Mouse (Mus musculus): ENCODE data around the gene Jdp2. TPM values are rescaled to one million over a fixed set of nuclear protein-coding genes. Genes with fewer than 3 reads are reported as not detected.
A peak's percentile ranks its signal among the peaks of the same experiment; 100 is the strongest.

The Jdp2 gene
- polyA plus RNA-seq, 1 experiment: 6.2 TPM

DNA sequence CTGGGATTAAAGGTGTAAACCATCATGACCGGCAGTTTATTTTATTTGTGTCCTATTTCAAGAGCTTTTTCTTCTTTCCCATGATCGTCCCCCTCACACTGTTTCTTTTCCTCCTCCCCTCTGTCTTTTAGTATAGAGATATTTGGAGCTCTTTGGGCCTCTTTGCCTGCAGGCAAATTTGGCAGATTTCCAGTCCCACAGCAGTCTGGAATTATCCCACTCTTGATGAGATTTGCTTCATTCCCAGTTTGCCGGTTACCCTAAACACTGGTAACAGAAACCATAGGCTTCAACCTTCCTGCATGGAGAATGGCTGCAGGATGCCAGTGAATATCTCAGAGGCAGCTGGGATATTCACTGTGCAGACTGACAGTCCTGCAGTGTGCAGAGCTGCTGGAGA, 69.9 kb downstream of the Jdp2 start:
- Histone ChIP-seq H3K4me1 (ENCODE audit: control insufficient read depth, insufficient read depth, low read length) (no peaks in the 10 kb centered on the region), H3K27ac (ENCODE audit: insufficient read depth, low read depth, low read length) (no peak overlapping the region), H3K36me3 (ENCODE audit: control insufficient read depth, insufficient read depth, low read length) (no peaks in the 10 kb centered on the region), H3K27me3 (replicated peaks; ENCODE audit: control insufficient read depth, insufficient read depth, low read length) (no peaks in the 10 kb centered on the region), H3K4me3 (ENCODE audit: insufficient read depth, low read depth, low read length) (no peak overlapping the region)
- WGBS: 44% methylated on average over 3 of the region's 3 CpGs
- no peak for TF ChIP-seq CTCF (conservative IDR thresholded peaks at IDR 0.05; ENCODE audit: insufficient read depth, insufficient read length, low read depth, low read length)
- TF ChIP-seq POLR2A (IDR thresholded peaks at IDR 0.05; ENCODE audit: low read depth, low read length): no peak
- DNase-seq: no peak

- H3K4me3 ChIP-seq (ENCODE audit: insufficient read depth, low read depth, low read length): no peak overlapping the region
- H3K27ac ChIP-seq (ENCODE audit: insufficient read depth, low read depth, low read length): no peak overlapping the region
- WGBS: 46% methylated on average over 3 of the region's 3 CpGs
- no peaks in the 10 kb centered on the region for H3K4me1 ChIP-seq (ENCODE audit: control insufficient read depth, insufficient read depth, low read length)
- peak; percentile 14 for DNase-seq
- H3K27me3 ChIP-seq (replicated peaks; ENCODE audit: control insufficient read depth, insufficient read depth, low read length): no peaks in the 10 kb centered on the region
- H3K36me3 ChIP-seq (ENCODE audit: control insufficient read depth, insufficient read depth, low read length): no peaks in the 10 kb centered on the region
- TF ChIP-seq CTCF (conservative IDR thresholded peaks at IDR 0.05; ENCODE audit: insufficient read depth, insufficient read length, low read depth, low read length) (no peak), POLR2A (IDR thresholded peaks at IDR 0.05; ENCODE audit: low read depth, low read length) (no peak)
Observed at GRCm38 (mm10) chr12:85670080-85670479, 71.3 kb downstream of the Jdp2 start.

- H3K27me3 ChIP-seq (replicated peaks; ENCODE audit: control insufficient read depth, insufficient read depth, low read length): no peaks in the 10 kb centered on the region
- no peak overlapping the region for H3K27ac ChIP-seq (ENCODE audit: insufficient read depth, low read depth, low read length)
- H3K36me3 ChIP-seq (ENCODE audit: control insufficient read depth, insufficient read depth, low read length): no peaks in the 10 kb centered on the region
- TF ChIP-seq CTCF (conservative IDR thresholded peaks at IDR 0.05; ENCODE audit: insufficient read depth, insufficient read length, low read depth, low read length) (no peak), POLR2A (IDR thresholded peaks at IDR 0.05; ENCODE audit: low read depth, low read length) (no peak)
- DNase-seq: no peak
- 86% methylated on average over 8 of the region's 8 CpGs for WGBS
- no peak overlapping the region for H3K4me3 ChIP-seq (ENCODE audit: insufficient read depth, low read depth, low read length)
- H3K4me1 ChIP-seq (ENCODE audit: control insufficient read depth, insufficient read depth, low read length): no peaks in the 10 kb centered on the region
Observed at GRCm38 (mm10) chr12:85673914-85674313, 75.1 kb downstream of the Jdp2 start.

GRCm38 (mm10) chr12:85679117-85679516, 80.3 kb downstream of the Jdp2 start:
- Histone ChIP-seq H3K27me3 (replicated peaks; ENCODE audit: control insufficient read depth, insufficient read depth, low read length) (no peaks in the 10 kb centered on the region), H3K4me3 (ENCODE audit: insufficient read depth, low read depth, low read length) (no peak overlapping the region), H3K27ac (ENCODE audit: insufficient read depth, low read depth, low read length) (no peak overlapping the region), H3K36me3 (ENCODE audit: control insufficient read depth, insufficient read depth, low read length) (no peaks in the 10 kb centered on the region), H3K4me1 (ENCODE audit: control insufficient read depth, insufficient read depth, low read length) (no peaks in the 10 kb centered on the region)
- 76% methylated on average over 5 of the region's 5 CpGs for WGBS
- DNase-seq: no peak
- TF ChIP-seq CTCF (conservative IDR thresholded peaks at IDR 0.05; ENCODE audit: insufficient read depth, insufficient read length, low read depth, low read length) (no peak), POLR2A (IDR thresholded peaks at IDR 0.05; ENCODE audit: low read depth, low read length) (no peak)

- Histone ChIP-seq H3K27me3 (replicated peaks; ENCODE audit: control insufficient read depth, insufficient read depth, low read length) (no peaks in the 10 kb centered on the region), H3K4me1 (ENCODE audit: control insufficient read depth, insufficient read depth, low read length) (no peaks in the 10 kb centered on the region), H3K27ac (ENCODE audit: insufficient read depth, low read depth, low read length) (no peak overlapping the region), H3K36me3 (ENCODE audit: control insufficient read depth, insufficient read depth, low read length) (no peaks in the 10 kb centered on the region), H3K4me3 (ENCODE audit: insufficient read depth, low read depth, low read length) (no peak overlapping the region)
- no peak for DNase-seq
- 68% methylated on average over 2 of the region's 2 CpGs for WGBS
- TF ChIP-seq CTCF (conservative IDR thresholded peaks at IDR 0.05; ENCODE audit: insufficient read depth, insufficient read length, low read depth, low read length) (0 out of 2 replicates have a peak, but pooled peaks have one; percentile 11), POLR2A (IDR thresholded peaks at IDR 0.05; ENCODE audit: low read depth, low read length) (no peak)
Observed at GRCm38 (mm10) chr12:85679808-85680207, 81.0 kb downstream of the Jdp2 start.

GRCm38 (mm10) chr12:85682328-85682727, 83.5 kb downstream of the Jdp2 start:
- Histone ChIP-seq H3K27ac (ENCODE audit: insufficient read depth, low read depth, low read length) (no peak overlapping the region), H3K4me3 (ENCODE audit: insufficient read depth, low read depth, low read length) (no peak overlapping the region), H3K27me3 (replicated peaks; ENCODE audit: control insufficient read depth, insufficient read depth, low read length) (no peaks in the 10 kb centered on the region), H3K4me1 (ENCODE audit: control insufficient read depth, insufficient read depth, low read length) (no peaks in the 10 kb centered on the region), H3K36me3 (ENCODE audit: control insufficient read depth, insufficient read depth, low read length) (no peaks in the 10 kb centered on the region)
- no peak for TF ChIP-seq POLR2A (IDR thresholded peaks at IDR 0.05; ENCODE audit: low read depth, low read length)
- 0 out of 2 replicates have a peak, but pooled peaks have one; percentile 1 for TF ChIP-seq CTCF (conservative IDR thresholded peaks at IDR 0.05; ENCODE audit: insufficient read depth, insufficient read length, low read depth, low read length)
- WGBS: 49% methylated on average over 2 of the region's 2 CpGs
- no peak for DNase-seq

GRCm38 (mm10) chr12:85684411-85685275, 85.8 kb downstream of the Jdp2 start:
- no peak for DNase-seq
- WGBS: 78% methylated on average over 16 of the region's 16 CpGs
- H3K36me3 ChIP-seq (ENCODE audit: control insufficient read depth, insufficient read depth, low read length): no peaks in the 10 kb centered on the region
- H3K4me1 ChIP-seq (ENCODE audit: control insufficient read depth, insufficient read depth, low read length): no peaks in the 10 kb centered on the region
- H3K27ac ChIP-seq (ENCODE audit: insufficient read depth, low read depth, low read length): no peak overlapping the region
- no peaks in the 10 kb centered on the region for H3K27me3 ChIP-seq (replicated peaks; ENCODE audit: control insufficient read depth, insufficient read depth, low read length)
- TF ChIP-seq POLR2A (IDR thresholded peaks at IDR 0.05; ENCODE audit: low read depth, low read length) (no peak), CTCF (conservative IDR thresholded peaks at IDR 0.05; ENCODE audit: insufficient read depth, insufficient read length, low read depth, low read length) (no peak)
- no peak overlapping the region for H3K4me3 ChIP-seq (ENCODE audit: insufficient read depth, low read depth, low read length)

Data from kidney, adult 2 months (tissue).